Mouse (Mus musculus): ENCODE data around the gene Tma16.

Tma16 gene

DNA sequence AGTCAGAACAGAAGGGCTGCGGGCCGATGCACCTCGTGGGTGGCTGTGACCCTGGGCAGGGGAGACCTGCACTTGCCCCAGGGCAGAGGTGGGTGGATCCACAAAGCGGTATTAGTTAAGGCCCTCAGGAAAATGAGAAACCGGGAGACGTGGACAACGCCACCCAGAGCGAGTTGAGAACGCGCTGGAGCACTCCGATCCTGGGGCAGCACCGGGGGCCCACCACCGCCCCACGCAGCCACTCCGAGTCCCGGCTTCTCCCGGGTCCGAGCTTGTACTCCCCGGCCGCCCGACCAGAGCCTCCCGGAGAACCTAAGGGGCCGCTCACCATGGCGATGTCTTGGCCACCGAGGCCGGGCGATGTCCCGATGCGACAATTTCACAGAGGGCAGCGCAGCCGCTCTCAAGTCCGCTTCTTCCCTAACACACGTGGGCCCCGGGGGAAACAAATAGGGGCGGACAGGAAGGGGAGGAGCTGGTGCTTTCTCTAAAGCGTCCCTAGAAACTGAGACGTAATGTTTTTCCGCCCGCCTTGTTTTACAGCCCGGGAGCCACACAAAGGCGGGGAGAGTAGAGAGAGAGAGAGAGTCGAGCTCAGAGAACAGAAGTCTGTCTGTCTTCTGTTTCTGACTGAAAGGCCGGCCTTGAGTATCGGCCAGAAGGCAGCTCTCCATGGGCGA is at the start of gene Tma16:
Tma16 (minus strand) TSS at position 447 of the 680 bp plus-strand sequence.
- peak; percentile 85 to 87 for DNase-seq

GRCm38 (mm10) chr8:66520576-66520975 is 34.2 kb upstream of the Tma16 start:
- DNase-seq = no peak

- no peak for DNase-seq
These were observed 32.8 kb upstream of the Tma16 start for GRCm38 (mm10) chr8:66519149-66519548.

DNA sequence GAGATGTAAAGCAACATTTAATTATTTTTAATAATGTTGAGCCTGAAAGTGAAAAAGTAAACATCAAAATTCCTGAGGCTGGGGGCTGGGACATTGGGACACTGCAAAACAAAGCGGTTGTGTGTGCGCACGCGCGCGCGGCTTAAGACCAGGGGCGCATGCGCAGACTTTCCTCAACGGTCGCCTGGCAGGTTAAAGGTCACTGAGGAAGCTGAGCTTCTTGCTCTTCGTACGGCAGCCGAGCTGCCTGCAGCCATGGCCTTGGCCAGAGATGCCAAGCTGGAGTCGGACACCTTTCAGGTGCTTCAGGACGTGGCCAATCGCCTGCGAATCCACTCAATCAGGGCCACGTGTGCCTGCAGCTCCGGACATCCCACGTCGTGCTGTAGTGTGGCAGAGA is 25.2 kb upstream of the Tma16 start, which contains the start of gene Tktl2:
Tktl2 (plus strand) TSS at position 220 of the 400 bp plus-strand sequence.
- no peak for DNase-seq

DNA sequence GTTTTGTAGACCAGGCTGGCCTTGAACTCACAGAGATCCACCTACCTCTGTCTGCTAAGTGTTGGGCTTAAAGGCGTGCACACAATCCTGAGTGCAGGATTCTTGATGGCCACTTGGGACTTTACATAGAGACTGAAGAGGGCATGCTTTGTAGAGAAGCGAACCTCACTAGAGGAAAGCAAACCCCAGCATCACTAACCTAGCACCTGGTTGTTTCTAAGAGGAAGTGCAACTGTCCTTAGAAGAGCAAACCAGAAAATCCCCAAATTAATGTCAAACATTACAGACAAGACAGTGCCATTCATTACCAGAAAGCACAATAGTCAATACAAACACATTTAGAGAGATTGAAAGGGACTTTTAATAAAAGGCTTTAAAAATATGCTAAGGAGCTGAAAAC is 17.1 kb upstream of the Tma16 start:
- DNase-seq = no peak

DNA sequence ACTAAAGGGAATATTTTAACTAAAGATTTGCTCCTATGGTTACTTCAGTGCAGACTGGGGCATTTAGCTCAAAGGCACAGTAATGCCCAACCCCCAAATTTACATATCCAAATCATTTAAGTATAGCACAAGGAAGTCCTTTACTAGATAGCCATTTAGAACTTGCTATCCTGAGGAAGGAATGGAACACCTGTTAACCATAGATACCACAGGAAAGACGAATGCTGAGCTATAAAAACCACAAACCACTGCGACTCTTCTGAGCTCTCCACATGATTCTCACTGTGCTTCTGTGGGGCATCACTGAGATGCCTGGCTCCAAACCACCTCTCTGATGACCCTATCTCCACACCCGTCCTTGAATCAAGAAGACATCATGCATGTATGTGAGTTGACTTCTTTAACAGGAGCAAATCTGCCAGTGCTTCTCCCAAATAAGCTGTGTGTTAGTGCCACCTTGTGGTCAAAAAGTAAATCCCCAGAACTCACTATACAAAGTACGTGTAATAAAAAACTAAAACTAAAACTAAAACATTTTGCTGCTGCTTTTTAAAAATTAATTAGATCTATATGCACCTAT is 10.8 kb upstream of the Tma16 start:
- DNase-seq = peak in 1 of 2 experiments; percentile 43

- peak; percentile 72 to 87 for DNase-seq
These were observed 9.4 kb upstream of the Tma16 start for GRCm38 (mm10) chr8:66495726-66496125.

GRCm38 (mm10) chr8:66494496-66494895 is 8.2 kb upstream of the Tma16 start:
- no peak for DNase-seq

DNA sequence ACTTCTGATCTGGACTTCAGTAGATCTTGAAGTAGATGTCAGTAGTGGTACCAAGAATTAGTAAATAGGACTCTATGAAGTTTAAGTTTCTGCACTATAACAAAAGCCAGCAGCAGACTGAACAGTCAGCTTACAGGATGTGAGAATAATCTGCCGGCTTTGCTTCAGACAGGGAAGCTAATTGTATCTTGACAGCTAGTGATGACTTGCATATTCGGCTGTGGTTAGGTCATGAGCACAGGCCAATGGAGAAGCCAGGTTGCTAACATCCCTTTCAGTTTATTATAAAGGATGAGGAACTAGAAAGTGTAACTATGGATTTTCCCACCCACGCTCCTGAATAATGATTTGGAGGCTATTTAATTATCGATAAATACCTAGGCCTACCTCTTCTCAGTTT is 4.3 kb upstream of the Tma16 start:
- DNase-seq = no peak

GRCm38 (mm10) chr8:66488556-66488955 is 2.2 kb upstream of the Tma16 start:
- DNase-seq = no peak

- DNase-seq = no peak
These were observed 9.4 kb downstream of the Tma16 start for GRCm38 (mm10) chr8:66476880-66477279.

GRCm38 (mm10) chr8:66469821-66470220 is 16.5 kb downstream of the Tma16 start:
- DNase-seq = no peak

DNA sequence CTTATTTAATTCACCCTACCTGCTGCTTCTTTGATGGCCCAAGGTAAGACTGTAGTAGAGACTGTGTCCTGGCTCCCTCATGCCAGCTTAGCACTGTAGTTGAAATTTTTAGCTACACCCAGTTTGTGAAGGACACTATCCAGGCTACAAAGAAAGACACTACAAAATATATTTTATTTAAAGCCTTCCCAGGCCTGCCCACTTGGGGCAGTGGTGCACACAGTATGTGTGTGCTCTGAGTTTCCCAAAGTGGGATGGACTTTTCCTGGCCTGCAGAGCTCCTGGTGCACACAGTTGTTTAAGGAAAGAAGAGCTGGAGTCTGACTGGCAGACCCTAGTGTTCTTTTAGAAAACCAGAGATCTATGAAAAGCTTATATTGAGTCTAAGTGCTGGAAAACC is 29.3 kb downstream of the Tma16 start:
- DNase-seq = no peak

GRCm38 (mm10) chr8:66450691-66451090 is 35.6 kb downstream of the Tma16 start:
- DNase-seq = peak; percentile 27 to 54

GRCm38 (mm10) chr8:66445351-66445750 is 41.0 kb downstream of the Tma16 start:
- no peak for DNase-seq

DNA sequence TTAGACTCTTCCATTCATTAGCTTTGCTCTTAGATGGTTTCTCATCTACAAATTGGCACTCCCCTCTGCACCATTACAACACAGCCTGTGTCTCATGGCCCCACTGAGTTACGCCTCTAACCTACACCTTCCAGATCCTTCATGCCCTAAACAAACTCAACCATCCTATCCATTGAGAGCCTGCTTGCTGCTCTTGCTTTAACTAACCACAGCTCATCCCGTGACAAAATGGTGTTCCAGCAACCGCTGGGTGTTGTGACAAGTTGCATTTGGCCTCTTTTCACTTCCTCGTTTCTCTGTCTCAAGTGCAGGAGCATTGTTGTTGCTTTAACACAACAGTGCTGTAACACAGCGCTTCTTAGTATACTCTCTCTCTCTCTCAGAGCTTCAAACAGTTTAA is 42.2 kb downstream of the Tma16 start:
- DNase-seq = no peak

DNA sequence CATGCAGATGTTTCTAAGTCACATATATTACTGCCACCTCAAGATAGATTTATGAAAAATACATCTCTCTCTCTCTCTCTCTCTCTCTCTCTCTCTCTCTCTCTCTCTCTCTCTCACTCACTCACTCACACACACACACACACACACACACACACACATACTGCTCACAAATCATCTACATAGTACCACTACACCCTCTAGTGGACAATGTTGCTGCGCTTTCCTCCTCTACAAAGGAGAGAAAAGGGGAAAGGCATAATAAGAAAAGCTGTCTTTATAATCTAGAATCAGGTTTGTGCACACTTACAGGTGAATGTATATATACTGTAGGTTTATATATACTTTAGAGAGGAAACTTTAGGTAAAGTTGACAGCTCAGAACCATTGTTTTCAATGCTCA is 43.6 kb downstream of the Tma16 start:
- peak in 1 of 2 experiments; percentile 37 for DNase-seq

GRCm38 (mm10) chr8:66441123-66441522 is 45.2 kb downstream of the Tma16 start:
- no peak for DNase-seq

GRCm38 (mm10) chr8:66438468-66438867 is 47.9 kb downstream of the Tma16 start:
- DNase-seq = no peak

GRCm38 (mm10) chr8:66437929-66438328 is 48.4 kb downstream of the Tma16 start:
- no peak for DNase-seq

DNA sequence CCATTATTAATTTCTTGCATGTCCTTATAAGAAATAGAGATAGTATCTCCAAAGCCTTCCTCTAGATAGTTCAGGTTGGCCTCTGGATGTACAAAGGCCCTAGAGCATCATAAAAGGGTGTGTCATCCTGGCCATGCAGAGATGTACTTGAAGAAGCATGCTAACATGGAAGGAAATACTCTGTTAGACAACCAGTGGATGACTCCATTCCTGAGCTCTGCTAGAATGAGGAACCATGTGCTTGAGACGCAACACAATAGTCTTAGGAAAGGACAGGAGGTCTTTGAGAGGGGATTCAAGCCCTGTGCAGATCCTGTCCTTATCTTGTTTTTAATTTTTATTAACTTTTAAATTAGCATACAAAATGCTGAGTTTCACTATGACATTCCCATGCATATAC is 49.5 kb downstream of the Tma16 start:
- no peak for DNase-seq

- DNase-seq = no peak
These were observed 52.8 kb downstream of the Tma16 start for GRCm38 (mm10) chr8:66433577-66433976.

- no peak for DNase-seq
These were observed 55.7 kb downstream of the Tma16 start for GRCm38 (mm10) chr8:66430639-66431038.

Measured in cerebellum, postnatal 25 days (tissue).